Mouse (Mus musculus) left cerebral cortex, postnatal 4 days (tissue): ENCODE results near the gene Fam92b. TPM values are rescaled to one million over a fixed set of nuclear protein-coding genes. Genes with fewer than 3 reads are reported as not detected.

ENCODE experiments used
- DNase-seq: peaks from one replicate; pipeline ENCODE4 v3.0.0-alpha.2; 2022
- intact Hi-C: fragments of 180-260 bp; cut with DNase I; formaldehyde crosslinking; loops from one replicate; pipeline ENCODE4 v1.15.1; 2025
- total RNA-seq, 2 experiments: library from RNA; stranded (reverse); gene quantifications; 2 replicates each; pipeline ENCODE4 v1.2.3; 2021

Fam92b gene
- total RNA-seq, 2 experiments from 2014 or later: not detected

- intact Hi-C loops: no loop called here
- DNase-seq: no peak
Measured at GRCm38 (mm10) chr8:120119931-120120330, 57.3 kb downstream of the Fam92b start.

DNA sequence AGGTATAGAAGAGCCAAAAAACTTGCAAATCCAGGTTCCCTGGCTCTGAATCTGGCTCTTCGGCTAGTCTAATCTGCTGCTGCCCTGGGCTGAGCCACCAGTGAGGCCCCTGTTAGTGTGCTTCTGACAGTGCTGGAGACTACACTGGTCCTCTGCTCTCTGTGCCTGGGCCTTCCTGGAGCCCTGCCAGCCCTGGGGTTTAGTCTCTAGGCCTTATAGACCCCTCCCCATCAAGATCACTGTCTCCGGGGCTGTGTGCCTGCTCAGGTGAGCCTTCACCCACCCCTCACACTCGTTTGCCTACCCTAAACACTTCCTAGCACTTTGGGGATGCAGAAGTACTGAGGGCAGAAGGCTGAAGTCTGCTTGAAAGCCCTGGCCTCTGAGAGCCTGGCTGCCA lies 57.8 kb downstream of the Fam92b start:
- intact Hi-C loops: no loop called here
- DNase-seq: no peak

- intact Hi-C loops: no loop called here
- DNase-seq: no peak
Measured at GRCm38 (mm10) chr8:120118847-120119246, 58.4 kb downstream of the Fam92b start.

- no peak for DNase-seq
- intact Hi-C loops: no loop called here
Measured at GRCm38 (mm10) chr8:120118162-120118561, 59.1 kb downstream of the Fam92b start.

GRCm38 (mm10) chr8:120116600-120116999 lies 60.7 kb downstream of the Fam92b start:
- no peak for DNase-seq
- intact Hi-C loops: no loop called here

Other genes starting within 250 kb of the Fam92b start
- 1 to 10 TPM; 1.7 to 1.8 TPM for gene Crispld2, start 185.0 kb downstream of the Fam92b start, total RNA-seq
- gene Zdhhc7, start 76.0 kb downstream of the Fam92b start, total RNA-seq: 10 to 100 TPM; 27.7 TPM
- 10 to 100 TPM; 74.9 to 76.5 TPM for gene 6430548M08Rik, start 63.3 kb downstream of the Fam92b start, total RNA-seq
- 10 to 100 TPM; 57.4 to 59.3 TPM for gene Gse1, start 51.0 kb upstream of the Fam92b start, total RNA-seq